Mouse (Mus musculus): ENCODE data around the gene Ccdc134. TPM values are rescaled to one million over a fixed set of nuclear protein-coding genes. Genes with fewer than 3 reads are reported as not detected.
A peak's percentile ranks its signal among the peaks of the same experiment; 100 is the strongest.

Ccdc134 gene
- polyA plus RNA-seq, 1 experiment = 15.4 TPM

- Histone ChIP-seq H3K4me3 (replicated peaks; ENCODE audit: insufficient read depth, low read depth, low read length) (no peak overlapping the region), H3K27me3 (ENCODE audit: control insufficient read depth, insufficient read depth, low read length) (no peaks in the 10 kb centered on the region), H3K27ac (ENCODE audit: insufficient read depth, low read length) (no peak overlapping the region), H3K4me1 (ENCODE audit: control insufficient read depth, insufficient read depth, low read length) (peaks cover 3% of the 10 kb centered on the region; the same call in 1 of the 2 replicates)
- TF ChIP-seq CTCF (IDR thresholded peaks at IDR 0.05; ENCODE audit: borderline replicate concordance, insufficient read depth, low read depth, low read length) (no peak), POLR2A (IDR thresholded peaks at IDR 0.05; ENCODE audit: borderline replicate concordance, insufficient read depth, low read length) (no peak)
- DNase-seq = no peak
- 55% methylated on average over 7 of the region's 7 CpGs for WGBS
Observed at GRCm38 (mm10) chr15:82177743-82178290, 50.1 kb downstream of the Ccdc134 start.

DNA sequence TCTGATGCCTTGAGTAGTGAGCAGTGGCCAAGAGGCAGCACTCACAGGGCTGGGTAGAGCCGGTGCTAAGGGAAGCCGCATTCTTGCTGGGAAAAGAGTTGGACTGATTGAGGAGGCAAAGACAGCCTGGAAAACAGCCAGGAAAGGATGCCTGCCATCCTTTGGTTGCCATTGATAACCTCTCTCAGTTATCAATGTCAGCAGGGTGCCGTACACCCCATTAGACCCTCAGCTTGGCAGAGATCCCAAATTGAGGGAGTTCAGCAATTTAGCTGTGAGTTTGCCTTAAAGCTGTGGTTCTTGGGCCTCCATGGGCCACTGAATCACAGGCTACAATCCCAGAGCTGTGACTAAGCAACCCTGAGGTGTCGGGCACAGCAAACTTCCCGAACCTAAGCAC is 53.4 kb downstream of the Ccdc134 start:
- no peak for TF ChIP-seq POLR2A (IDR thresholded peaks at IDR 0.05; ENCODE audit: borderline replicate concordance, insufficient read depth, low read length)
- TF ChIP-seq CTCF (IDR thresholded peaks at IDR 0.05; ENCODE audit: borderline replicate concordance, insufficient read depth, low read depth, low read length) = no peak
- Histone ChIP-seq H3K4me3 (replicated peaks; ENCODE audit: insufficient read depth, low read depth, low read length) (no peak overlapping the region), H3K27me3 (ENCODE audit: control insufficient read depth, insufficient read depth, low read length) (no peaks in the 10 kb centered on the region), H3K4me1 (ENCODE audit: control insufficient read depth, insufficient read depth, low read length) (peaks cover 13% of the 10 kb centered on the region), H3K27ac (ENCODE audit: insufficient read depth, low read length) (no peak overlapping the region)
- no peak for DNase-seq
- 74% methylated on average over 5 of the region's 5 CpGs for WGBS

GRCm38 (mm10) chr15:82182311-82182710 is 54.6 kb downstream of the Ccdc134 start:
- no peak overlapping the region for H3K27ac ChIP-seq (ENCODE audit: insufficient read depth, low read length)
- H3K4me3 ChIP-seq (replicated peaks; ENCODE audit: insufficient read depth, low read depth, low read length) = no peak overlapping the region
- no peak for DNase-seq
- 97% methylated on average over 4 of the region's 4 CpGs for WGBS
- TF ChIP-seq POLR2A (IDR thresholded peaks at IDR 0.05; ENCODE audit: borderline replicate concordance, insufficient read depth, low read length) = no peak
- TF ChIP-seq CTCF (IDR thresholded peaks at IDR 0.05; ENCODE audit: borderline replicate concordance, insufficient read depth, low read depth, low read length) = 0 out of 2 replicates have a peak, but pooled peaks have one; percentile 1
- peaks cover 13% of the 10 kb centered on the region for H3K4me1 ChIP-seq (ENCODE audit: control insufficient read depth, insufficient read depth, low read length)
- no peaks in the 10 kb centered on the region for H3K27me3 ChIP-seq (ENCODE audit: control insufficient read depth, insufficient read depth, low read length)

GRCm38 (mm10) chr15:82183596-82183995 is 55.9 kb downstream of the Ccdc134 start:
- Histone ChIP-seq H3K27me3 (ENCODE audit: control insufficient read depth, insufficient read depth, low read length) (no peaks in the 10 kb centered on the region), H3K27ac (ENCODE audit: insufficient read depth, low read length) (no peak overlapping the region), H3K4me1 (ENCODE audit: control insufficient read depth, insufficient read depth, low read length) (peaks cover 13% of the 10 kb centered on the region), H3K4me3 (replicated peaks; ENCODE audit: insufficient read depth, low read depth, low read length) (no peak overlapping the region)
- no peak for TF ChIP-seq POLR2A (IDR thresholded peaks at IDR 0.05; ENCODE audit: borderline replicate concordance, insufficient read depth, low read length)
- no peak for TF ChIP-seq CTCF (IDR thresholded peaks at IDR 0.05; ENCODE audit: borderline replicate concordance, insufficient read depth, low read depth, low read length)
- no peak for DNase-seq
- WGBS = 90% methylated on average over 10 of the region's 10 CpGs

DNA sequence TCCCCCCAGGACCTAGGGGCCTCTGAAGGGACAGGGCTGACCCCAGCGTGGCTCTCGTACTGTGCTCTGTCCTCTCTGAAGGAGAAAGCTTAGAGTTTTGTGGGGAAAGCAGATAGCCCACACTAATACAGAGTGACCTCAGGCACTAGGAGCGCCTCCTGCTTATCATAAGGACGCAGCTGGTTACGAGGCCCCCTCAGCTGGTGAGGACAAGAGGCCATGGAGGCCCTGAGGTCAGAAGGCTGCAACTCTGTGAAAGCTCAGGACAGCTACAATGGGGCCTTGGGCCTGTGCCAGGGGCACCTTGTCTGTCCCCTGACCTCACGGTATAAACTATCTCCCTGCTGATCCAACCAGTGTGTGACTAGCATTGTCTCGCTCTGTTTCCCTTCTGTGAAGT is 56.5 kb downstream of the Ccdc134 start:
- TF ChIP-seq POLR2A (IDR thresholded peaks at IDR 0.05; ENCODE audit: borderline replicate concordance, insufficient read depth, low read length) (no peak), CTCF (IDR thresholded peaks at IDR 0.05; ENCODE audit: borderline replicate concordance, insufficient read depth, low read depth, low read length) (no peak)
- 81% methylated on average over 7 of the region's 7 CpGs for WGBS

GRCm38 (mm10) chr15:82184656-82185055 is 56.9 kb downstream of the Ccdc134 start:
- no peak overlapping the region for H3K27ac ChIP-seq (ENCODE audit: insufficient read depth, low read length)
- WGBS = 58% methylated on average over 10 of the region's 10 CpGs
- no peak for DNase-seq
- no peaks in the 10 kb centered on the region for H3K27me3 ChIP-seq (ENCODE audit: control insufficient read depth, insufficient read depth, low read length)
- no peak overlapping the region for H3K4me3 ChIP-seq (replicated peaks; ENCODE audit: insufficient read depth, low read depth, low read length)
- TF ChIP-seq CTCF (IDR thresholded peaks at IDR 0.05; ENCODE audit: borderline replicate concordance, insufficient read depth, low read depth, low read length) (no peak), POLR2A (IDR thresholded peaks at IDR 0.05; ENCODE audit: borderline replicate concordance, insufficient read depth, low read length) (no peak)
- peaks cover 13% of the 10 kb centered on the region for H3K4me1 ChIP-seq (ENCODE audit: control insufficient read depth, insufficient read depth, low read length)

More for the DNA sequence above, 56.5 kb downstream of the Ccdc134 start:
- H3K27ac ChIP-seq (ENCODE audit: insufficient read depth, low read length) = no peak overlapping the region
- peaks cover 13% of the 10 kb centered on the region for H3K4me1 ChIP-seq (ENCODE audit: control insufficient read depth, insufficient read depth, low read length)
- DNase-seq = no peak
- no peak overlapping the region for H3K4me3 ChIP-seq (replicated peaks; ENCODE audit: insufficient read depth, low read depth, low read length)
- H3K27me3 ChIP-seq (ENCODE audit: control insufficient read depth, insufficient read depth, low read length) = no peaks in the 10 kb centered on the region

GRCm38 (mm10) chr15:82185062-82185783 is 57.5 kb downstream of the Ccdc134 start:
- TF ChIP-seq POLR2A (IDR thresholded peaks at IDR 0.05; ENCODE audit: borderline replicate concordance, insufficient read depth, low read length) = no peak
- TF ChIP-seq CTCF (IDR thresholded peaks at IDR 0.05; ENCODE audit: borderline replicate concordance, insufficient read depth, low read depth, low read length) = no peak
- Histone ChIP-seq H3K4me1 (ENCODE audit: control insufficient read depth, insufficient read depth, low read length) (peaks cover 13% of the 10 kb centered on the region), H3K27me3 (ENCODE audit: control insufficient read depth, insufficient read depth, low read length) (no peaks in the 10 kb centered on the region), H3K4me3 (replicated peaks; ENCODE audit: insufficient read depth, low read depth, low read length) (no peak overlapping the region), H3K27ac (ENCODE audit: insufficient read depth, low read length) (no peak overlapping the region)
- no peak for DNase-seq
- WGBS = 50% methylated on average over 14 of the region's 14 CpGs

DNA sequence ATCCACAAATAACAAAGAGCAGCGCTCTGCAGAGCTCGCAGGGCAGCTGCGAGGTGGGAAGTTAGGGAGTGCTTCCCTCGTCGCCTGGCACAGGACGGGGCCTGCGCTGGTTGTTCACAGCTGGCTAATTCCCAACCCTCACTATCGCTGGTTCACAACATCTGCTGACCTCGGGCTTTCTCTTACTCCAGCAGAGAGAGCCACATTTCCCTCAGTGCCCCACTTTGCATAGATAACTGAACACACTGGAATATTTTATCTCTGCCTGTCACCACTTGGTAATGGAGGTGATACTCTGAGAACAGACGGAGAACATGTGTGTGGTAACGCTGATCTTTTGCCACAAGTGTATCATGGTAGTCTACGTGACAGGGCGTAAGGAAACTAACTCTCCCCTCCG is 58.4 kb downstream of the Ccdc134 start:
- H3K4me3 ChIP-seq (replicated peaks; ENCODE audit: insufficient read depth, low read depth, low read length) = no peak overlapping the region
- TF ChIP-seq CTCF (IDR thresholded peaks at IDR 0.05; ENCODE audit: borderline replicate concordance, insufficient read depth, low read depth, low read length) = no peak
- peaks cover 13% of the 10 kb centered on the region for H3K4me1 ChIP-seq (ENCODE audit: control insufficient read depth, insufficient read depth, low read length)
- no peaks in the 10 kb centered on the region for H3K27me3 ChIP-seq (ENCODE audit: control insufficient read depth, insufficient read depth, low read length)
- WGBS = 78% methylated on average over 14 of the region's 14 CpGs
- no peak for DNase-seq
- no peak overlapping the region for H3K27ac ChIP-seq (ENCODE audit: insufficient read depth, low read length)
